Mouse (Mus musculus): ENCODE results near the gene 2610001J05Rik.

Gene 2610001J05Rik

DNA sequence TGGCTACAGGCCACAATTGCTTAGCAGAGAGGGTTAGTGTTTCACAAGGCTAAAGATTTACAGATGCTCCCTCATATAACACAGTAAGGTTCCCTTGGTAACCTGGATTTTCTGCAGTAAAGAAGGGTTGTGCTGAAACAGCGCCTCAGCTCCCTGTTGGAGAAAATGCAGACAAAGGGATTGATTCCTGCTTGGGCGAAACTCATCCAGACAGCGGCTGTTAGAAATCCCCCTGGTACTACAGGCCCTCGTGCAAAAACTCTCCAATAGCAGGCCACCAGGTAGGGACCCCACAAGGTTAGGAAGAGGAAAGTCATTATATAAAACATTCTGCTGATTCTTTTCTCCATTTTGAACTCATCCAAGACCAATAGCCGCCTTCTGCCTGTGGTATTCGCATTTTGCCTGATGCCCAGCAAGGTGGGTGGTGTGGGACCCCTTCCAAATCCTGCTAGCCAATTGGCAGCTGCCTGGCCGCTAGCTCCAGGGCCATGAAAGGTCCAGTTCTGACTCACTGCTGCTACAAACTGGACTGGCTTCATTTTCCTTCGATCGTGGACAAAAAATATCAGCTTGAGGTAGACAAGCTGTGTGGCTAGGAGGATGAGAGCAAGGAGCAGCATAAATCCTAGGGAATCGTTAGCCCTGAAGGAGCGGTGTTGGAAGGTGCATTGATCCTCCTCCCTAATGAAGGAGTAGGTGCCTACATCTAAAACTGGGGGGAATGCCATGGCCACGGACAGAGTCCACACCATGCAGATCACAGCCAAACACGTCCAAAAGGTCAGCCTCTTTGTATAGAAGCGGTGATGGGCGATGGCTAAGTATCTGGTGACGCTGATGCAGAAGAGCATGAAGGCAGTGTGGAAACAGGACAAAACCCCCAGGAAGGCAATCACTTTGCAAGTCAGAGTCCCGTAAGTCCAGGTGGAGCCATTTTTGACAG, 35.3 kb downstream of the 2610001J05Rik start:
- peak in 1 of 2 experiments; percentile 29 for DNase-seq

DNA sequence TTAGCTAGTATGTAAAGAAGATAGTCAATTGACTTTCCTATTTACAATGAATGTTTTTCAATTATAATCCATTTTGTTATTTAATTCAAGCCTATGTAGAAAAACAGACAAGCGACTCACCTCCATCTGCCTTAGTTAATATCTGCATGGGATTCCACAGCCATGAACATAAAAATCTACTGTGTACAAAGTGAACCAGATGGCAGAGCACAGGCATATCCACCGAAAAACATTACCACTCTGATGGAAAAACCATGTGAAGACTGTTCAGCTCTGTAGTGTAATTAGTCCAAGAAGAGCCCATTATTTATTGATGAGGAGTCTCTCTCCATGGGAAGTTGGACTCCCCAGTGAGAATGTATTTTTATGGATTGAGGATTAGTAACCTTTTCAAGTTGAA, 38.5 kb downstream of the 2610001J05Rik start:
- no peak for DNase-seq

DNA sequence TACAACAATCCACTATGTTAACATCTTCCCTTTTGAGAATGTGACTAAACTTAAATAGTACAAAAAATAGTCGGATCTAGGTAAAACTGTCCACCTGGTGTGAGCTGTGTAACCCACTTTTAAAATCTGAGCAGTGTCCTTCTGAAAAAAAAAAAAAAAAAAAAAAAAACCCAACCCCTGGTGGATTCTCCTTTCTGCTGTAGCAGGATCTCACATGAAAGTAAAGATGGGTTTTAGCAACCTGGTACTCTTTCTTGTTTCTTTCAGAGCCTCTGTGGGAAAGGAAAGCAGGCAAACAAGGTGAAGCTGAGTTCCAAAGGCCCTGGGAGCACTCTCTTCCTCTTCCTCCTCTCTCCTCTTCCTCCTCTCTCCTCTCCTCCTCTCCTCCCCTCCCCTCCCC, 42.4 kb downstream of the 2610001J05Rik start:
- DNase-seq, result no peak
